Mouse (Mus musculus) gastrocnemius, postnatal 10 days (tissue): ENCODE measurements around the gene F2rl3. TPM values are rescaled to one million over a fixed set of nuclear protein-coding genes. Genes with fewer than 3 reads are reported as not detected.

ENCODE experiments used
- DNase-seq: peaks from one replicate; pipeline ENCODE4 v3.0.0; 2021; ENCODE audit warnings: mixed read lengths
- total RNA-seq, 2 experiments: library from RNA; stranded (reverse); gene quantifications; 2 replicates each; pipeline ENCODE4 v1.2.3; 2021

Gene F2rl3
- total RNA-seq, 2 experiments from 2014 or later = 1.9 to 3.2 TPM

- DNase-seq = no peak
Observed at GRCm38 (mm10) chr8:72765696-72766095, 4.0 kb downstream of the F2rl3 start.

GRCm38 (mm10) chr8:72766777-72767176 is 5.1 kb downstream of the F2rl3 start:
- no peak for DNase-seq

- DNase-seq = no peak
Observed at GRCm38 (mm10) chr8:72777797-72778196, 16.1 kb downstream of the F2rl3 start.

- no peak for DNase-seq
Observed at GRCm38 (mm10) chr8:72780644-72781043, 19.0 kb downstream of the F2rl3 start.

GRCm38 (mm10) chr8:72801583-72801982 is 39.9 kb downstream of the F2rl3 start:
- no peak for DNase-seq

GRCm38 (mm10) chr8:72812690-72813089 is 51.0 kb downstream of the F2rl3 start:
- DNase-seq = no peak

Other genes with a start within 250 kb of the F2rl3 start
- 1 to 10 TPM; 7.0 to 9.3 TPM for gene Med26, start 213.6 kb upstream of the F2rl3 start, total RNA-seq
- gene Smim7, start 190.8 kb upstream of the F2rl3 start, total RNA-seq = 100 to 1,000 TPM in 1 of 2 experiments, 10 to 100 TPM in 1; 89.9 to 102 TPM
- gene Tmem38a, start 189.8 kb upstream of the F2rl3 start, total RNA-seq = 100 to 1,000 TPM; 824 to 997 TPM
- 1 to 10 TPM; 1.0 to 1.2 TPM for gene Nwd1, start 115.2 kb upstream of the F2rl3 start, total RNA-seq
- 10 to 100 TPM; 78.2 to 80.8 TPM for gene Sin3b, start 38.6 kb upstream of the F2rl3 start, total RNA-seq